Mouse (Mus musculus) heart, postnatal 0 days (tissue): ENCODE results near the gene Oit1. TPM values are rescaled to one million over a fixed set of nuclear protein-coding genes. Genes with fewer than 3 reads are reported as not detected.

Source experiments
- ATAC-seq: fragments of 200-750 bp; cut with Nextera tagmentation; 2 replicates; pipeline ENCODE4 v1.8.0; 2017; ENCODE audit warnings: low read depth, moderate number of reproducible peaks, moderate library complexity; ENCODE audit not compliant: insufficient read depth
- DNase-seq: peaks from one replicate; pipeline ENCODE4 v3.0.0-alpha.2; 2016; ENCODE audit warnings: low spot score
- H3K27ac ChIP-seq: fragments of 300-500 bp; sonication (generic); 2 replicates; pipeline ENCODE4 v1.5.1; 2014; ENCODE audit warnings: low read depth, mild to moderate bottlenecking
- H3K27me3 ChIP-seq: fragments of 300-500 bp; sonication (generic); 2 replicates; pipeline ENCODE4 v1.6.1; 2014; ENCODE audit warnings: low read length, mixed read lengths; ENCODE audit not compliant: control insufficient read depth, insufficient read depth
- H3K36me3 ChIP-seq: fragments of 300-500 bp; sonication (generic); replicated peaks from 2 replicates; pipeline ENCODE4 v1.6.1; 2014; ENCODE audit warnings: low read length, mixed read lengths; ENCODE audit not compliant: control insufficient read depth, insufficient read depth
- H3K4me1 ChIP-seq: fragments of 300-500 bp; sonication (generic); 2 replicates; pipeline ENCODE4 v1.6.1; 2014; ENCODE audit warnings: antibody characterized with exemption; ENCODE audit not compliant: control insufficient read depth, insufficient read depth
- H3K4me2 ChIP-seq: fragments of 300-500 bp; sonication (generic); 2 replicates; pipeline ENCODE4 v1.6.1; 2014; ENCODE audit warnings: low read depth, mild to moderate bottlenecking, low read length, moderate library complexity
- H3K4me3 ChIP-seq: fragments of 300-500 bp; sonication (generic); 2 replicates; pipeline ENCODE4 v1.5.1; 2014; ENCODE audit warnings: low read depth, low read length
- H3K9ac ChIP-seq: fragments of 300-500 bp; sonication (generic); replicated peaks from 2 replicates; pipeline ENCODE4 v1.6.1; 2014; ENCODE audit warnings: low read depth, low read length, mixed read lengths
- H3K9me3 ChIP-seq: fragments of 300-500 bp; sonication (generic); replicated peaks from 2 replicates; pipeline ENCODE4 v1.6.1; 2016; ENCODE audit warnings: low read length; ENCODE audit not compliant: control insufficient read depth
- CTCF ChIP-seq: IDR thresholded peaks from 2 replicates; pipeline ENCODE4 v1.5.1; 2016; ENCODE audit warnings: antibody characterized with exemption, control low read depth, low read depth
- EP300 ChIP-seq: IDR thresholded peaks from 2 replicates; pipeline ENCODE4 v1.6.1; 2016; ENCODE audit warnings: antibody characterized with exemption, low read depth
- WGBS: fragments of 180-500 bp; shearing (Covaris S2); extraction: QIAGEN DNeasy Blood & Tissue Kit; methylation state at CpG from one replicate; pipeline ENCODE4 v1.1.7; 2014; 5-methylcytosine and 5-hydroxymethylcytosine counted together
- polyA plus RNA-seq: library from polyadenylated mRNA; unstranded; fragments of >200 nt; fragmentation: Nextera tagmentation; extraction: Ambion mirVana; gene quantifications from 2 replicates; pipeline ENCODE4 v1.2.1, GENCODE M21; 2015
- total RNA-seq: library from RNA; depleted of rRNA; stranded (reverse); fragments of >200 nt; gene quantifications from 2 replicates; pipeline ENCODE4 v1.2.3, GENCODE M21; 2014; ENCODE audit warnings: low replicate concordance

The Oit1 gene
- total and polyA plus RNA-seq, 2 experiments from 2014 or later: not detected

DNA sequence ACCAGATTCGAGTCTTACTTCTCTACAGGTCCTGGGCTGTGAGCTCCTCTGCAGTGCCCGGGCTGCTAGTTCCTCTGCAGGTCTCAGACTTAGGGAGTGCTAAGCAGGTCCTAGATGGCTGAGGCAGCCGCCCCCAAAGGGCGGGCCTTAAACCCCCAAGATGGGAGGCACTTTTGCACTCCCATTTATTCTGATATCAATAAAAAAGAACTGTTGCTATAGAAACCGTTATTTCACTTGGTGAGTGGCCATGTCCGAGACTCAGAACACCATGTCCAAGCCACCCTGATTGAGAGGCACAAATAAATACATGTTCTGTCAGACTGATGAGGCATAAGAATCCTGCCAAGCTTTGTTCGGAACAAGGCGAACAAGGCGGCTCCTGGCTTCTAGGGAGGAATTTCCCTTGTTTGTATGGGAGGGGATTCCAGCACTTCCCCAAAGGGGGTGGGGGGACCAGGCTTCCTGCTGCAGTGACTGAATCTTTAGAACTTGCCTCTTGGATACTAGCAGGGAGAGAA is 68.9 kb downstream of the Oit1 start:
- Histone ChIP-seq H3K36me3 (no peaks in the 10 kb centered on the region), H3K9me3 (no peaks in the 10 kb centered on the region), H3K9ac (no peak overlapping the region; the same call in 1 of the 2 replicates), H3K4me3 (peak overlapping the region; percentile 10; the same call in 1 of the 2 replicates), H3K27ac (peak overlapping the region; percentile 39), H3K4me1 (peaks cover 6% of the 10 kb centered on the region; the same call in 1 of the 2 replicates), H3K4me2 (peak overlapping the region; percentile 44), H3K27me3 (peaks cover under 1% of the 10 kb centered on the region; the same call in 1 of the 2 replicates)
- ATAC-seq (peak; percentile 82), DNase-seq (peak; percentile 66)
- TF ChIP-seq CTCF (no peak), EP300 (no peak)
- WGBS: 14% methylated on average over 9 of the region's 9 CpGs

DNA sequence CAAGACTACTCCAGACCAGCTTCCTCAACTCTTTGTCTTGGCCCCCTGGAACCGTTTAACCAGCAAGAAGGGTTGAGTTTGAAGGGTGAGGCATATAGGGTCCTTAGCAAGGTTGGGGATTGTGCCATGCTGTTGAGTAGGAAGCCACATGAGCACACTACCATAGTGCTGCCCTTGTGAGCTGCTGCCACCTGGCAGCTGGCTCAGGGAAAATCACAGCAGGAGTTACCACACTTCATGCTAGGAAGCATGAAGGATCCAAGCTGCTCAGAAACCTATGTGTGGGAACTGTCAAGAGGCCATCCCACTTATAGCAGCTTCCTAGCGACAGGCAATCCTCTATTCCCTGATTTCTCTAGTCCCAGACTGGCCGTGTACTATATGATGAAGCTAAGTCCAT is 69.9 kb downstream of the Oit1 start:
- Histone ChIP-seq H3K9me3 (no peaks in the 10 kb centered on the region), H3K4me2 (peak overlapping the region; percentile 44), H3K27ac (no peak overlapping the region), H3K4me3 (0 out of 2 replicates have a peak overlapping the region, but pooled peaks have one; percentile 10), H3K9ac (no peak overlapping the region), H3K4me1 (peaks cover 6% of the 10 kb centered on the region; the same call in 1 of the 2 replicates), H3K27me3 (no peaks in the 10 kb centered on the region), H3K36me3 (no peaks in the 10 kb centered on the region)
- peak; percentile 19; the same call in 1 of the 2 replicates for TF ChIP-seq CTCF
- no peak for TF ChIP-seq EP300
- no peak for ATAC-seq
- no peak for DNase-seq
- WGBS: 63% methylated on average over 3 of the region's 3 CpGs

DNA sequence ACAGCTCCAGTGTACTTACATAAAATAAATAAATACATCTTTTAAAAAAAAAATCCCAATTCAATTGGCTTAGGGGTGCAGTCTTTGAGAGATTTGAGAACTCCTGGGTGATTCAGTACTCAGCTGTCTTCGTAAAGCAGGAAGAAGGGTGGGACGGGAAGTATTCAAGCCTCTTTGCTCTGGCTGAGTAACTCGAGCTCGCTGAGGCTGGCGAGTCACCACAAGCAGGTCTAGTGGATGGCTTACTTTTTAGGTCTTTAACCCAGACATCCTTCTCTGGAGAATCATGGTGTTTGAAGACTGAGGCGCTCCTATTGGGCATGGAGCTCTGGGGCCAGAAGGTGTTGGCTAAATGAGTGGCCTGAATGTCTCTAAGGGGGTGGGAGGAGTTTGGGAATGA is 71.7 kb downstream of the Oit1 start:
- Histone ChIP-seq H3K4me2 (no peak overlapping the region), H3K27me3 (no peaks in the 10 kb centered on the region), H3K27ac (no peak overlapping the region), H3K4me3 (no peak overlapping the region), H3K4me1 (peaks cover 6% of the 10 kb centered on the region; the same call in 1 of the 2 replicates), H3K36me3 (no peaks in the 10 kb centered on the region), H3K9ac (no peak overlapping the region), H3K9me3 (no peaks in the 10 kb centered on the region)
- TF ChIP-seq CTCF (no peak), EP300 (no peak)
- DNase-seq: no peak
- WGBS: 71% methylated on average over 6 of the region's 6 CpGs
- no peak for ATAC-seq

DNA sequence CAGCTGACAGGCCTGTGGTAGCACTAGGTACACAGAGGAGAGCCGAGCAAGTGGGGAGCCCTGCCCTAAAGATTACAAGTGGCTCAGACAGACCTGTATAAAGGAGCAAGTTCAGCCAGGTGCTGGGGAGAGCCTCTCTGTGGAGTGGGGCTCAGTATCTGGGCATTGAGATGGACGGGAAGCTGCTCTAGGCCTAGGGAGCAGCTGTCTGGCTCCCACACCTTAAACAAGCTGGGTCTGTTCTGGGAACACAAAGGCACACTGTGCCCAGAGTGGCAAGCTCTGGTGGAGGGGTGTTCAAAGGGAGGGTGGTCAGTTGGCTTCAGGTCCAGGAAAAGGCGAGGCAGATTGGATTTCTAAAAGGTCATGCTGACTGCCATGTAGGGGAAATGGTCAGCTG is 73.5 kb downstream of the Oit1 start:
- Histone ChIP-seq H3K9me3 (no peaks in the 10 kb centered on the region), H3K36me3 (no peaks in the 10 kb centered on the region), H3K4me2 (no peak overlapping the region), H3K4me1 (peaks cover 6% of the 10 kb centered on the region; the same call in 1 of the 2 replicates), H3K4me3 (no peak overlapping the region), H3K9ac (no peak overlapping the region), H3K27me3 (no peaks in the 10 kb centered on the region), H3K27ac (no peak overlapping the region)
- 69% methylated on average over 3 of the region's 3 CpGs for WGBS
- ATAC-seq (no peak), DNase-seq (no peak)
- no peak for TF ChIP-seq EP300
- no peak for TF ChIP-seq CTCF

DNA sequence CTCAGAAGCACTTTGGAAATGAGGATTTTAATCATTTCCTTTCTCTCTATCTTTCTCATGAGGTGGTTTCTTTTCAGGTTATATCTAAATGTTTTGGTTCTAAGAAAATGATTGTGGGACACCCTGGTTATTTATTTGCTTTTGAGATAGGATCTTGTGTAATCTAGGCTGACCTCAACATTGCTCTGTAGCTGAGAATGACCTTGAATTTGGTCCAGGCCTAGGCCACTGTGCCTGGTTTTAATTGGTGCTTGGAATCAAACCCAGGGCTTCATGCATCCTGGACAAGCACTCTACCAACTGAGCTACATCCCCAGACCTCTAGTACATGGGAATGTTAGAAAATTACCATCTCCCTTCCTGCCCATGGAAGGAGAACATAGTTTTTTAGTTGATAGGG is 74.5 kb downstream of the Oit1 start:
- no peak overlapping the region for H3K9ac ChIP-seq
- H3K27ac ChIP-seq: no peak overlapping the region
- no peak for TF ChIP-seq EP300
- no peak overlapping the region for H3K4me2 ChIP-seq
- no peaks in the 10 kb centered on the region for H3K4me1 ChIP-seq
- H3K36me3 ChIP-seq: no peaks in the 10 kb centered on the region
- ATAC-seq (no peak), DNase-seq (no peak)
- no peaks in the 10 kb centered on the region for H3K9me3 ChIP-seq
- H3K27me3 ChIP-seq: no peaks in the 10 kb centered on the region
- no peak overlapping the region for H3K4me3 ChIP-seq

DNA sequence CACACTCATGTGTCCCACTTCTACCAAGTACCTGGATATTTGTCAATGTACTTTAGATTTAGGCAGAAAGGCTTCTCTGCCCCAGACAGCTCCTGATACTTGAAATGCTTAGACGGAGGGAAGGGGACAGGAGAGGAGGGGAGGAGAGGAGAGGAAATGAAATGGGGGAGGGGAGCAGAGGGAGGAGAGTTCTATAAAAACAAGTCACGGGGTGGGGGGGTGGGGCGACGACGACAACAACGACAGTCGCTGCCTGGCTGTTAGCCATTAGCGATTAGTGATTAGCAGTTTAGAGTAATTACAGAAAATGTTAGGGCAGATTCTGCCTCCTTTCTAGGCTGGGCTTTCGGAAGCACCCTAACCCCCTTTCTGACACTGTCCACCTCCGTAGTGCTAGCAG is 75.9 kb downstream of the Oit1 start:
- no peak overlapping the region for H3K4me3 ChIP-seq
- no peak for TF ChIP-seq EP300
- TF ChIP-seq CTCF: no peak
- 14% methylated on average over 10 of the region's 10 CpGs for WGBS
- no peaks in the 10 kb centered on the region for H3K4me1 ChIP-seq
- no peaks in the 10 kb centered on the region for H3K9me3 ChIP-seq
- no peak overlapping the region for H3K4me2 ChIP-seq
- DNase-seq (no peak), ATAC-seq (no peak)
- H3K36me3 ChIP-seq: no peaks in the 10 kb centered on the region
- H3K27ac ChIP-seq: no peak overlapping the region
- H3K9ac ChIP-seq: no peak overlapping the region
- H3K27me3 ChIP-seq: no peaks in the 10 kb centered on the region
